Mouse (Mus musculus) cerebellum, postnatal 14 days (tissue): Measurements from ENCODE around the gene Comt.

Source experiments
- DNase-seq, 2 experiments: peaks; one replicate each; pipeline ENCODE4 v3.0.0; 2021; ENCODE audit warnings: mixed read lengths in 2 of 2

Gene Comt

GRCm38 (mm10) chr16:18426802-18427280, at the start of gene Comt:
Gene Comt (minus strand): TSS chr16:18426852.
- DNase-seq: no peak

GRCm38 (mm10) chr16:18474021-18474420, 47.4 kb upstream of the Comt start:
- DNase-seq: no peak

- no peak for DNase-seq
Measured at GRCm38 (mm10) chr16:18472976-18473375, 46.3 kb upstream of the Comt start.

GRCm38 (mm10) chr16:18472416-18472815, 45.8 kb upstream of the Comt start:
- no peak for DNase-seq

- no peak for DNase-seq
Measured at GRCm38 (mm10) chr16:18471976-18472375, 45.3 kb upstream of the Comt start.

- no peak for DNase-seq
Measured at GRCm38 (mm10) chr16:18471381-18471955, 44.8 kb upstream of the Comt start.

- no peak for DNase-seq
Measured at GRCm38 (mm10) chr16:18470829-18471228, 44.2 kb upstream of the Comt start.

GRCm38 (mm10) chr16:18464271-18464670, 37.6 kb upstream of the Comt start:
- DNase-seq: no peak

GRCm38 (mm10) chr16:18462598-18462997, 35.9 kb upstream of the Comt start:
- no peak for DNase-seq

- no peak for DNase-seq
Measured at GRCm38 (mm10) chr16:18462031-18462430, 35.4 kb upstream of the Comt start.

GRCm38 (mm10) chr16:18460826-18461225, 34.2 kb upstream of the Comt start:
- no peak for DNase-seq

- DNase-seq: no peak
Measured at GRCm38 (mm10) chr16:18459955-18460370, 33.3 kb upstream of the Comt start.

- DNase-seq: no peak
Measured at GRCm38 (mm10) chr16:18459335-18459954, 32.8 kb upstream of the Comt start.

GRCm38 (mm10) chr16:18458661-18459060, 32.0 kb upstream of the Comt start:
- no peak for DNase-seq

GRCm38 (mm10) chr16:18455407-18455806, 28.8 kb upstream of the Comt start:
- DNase-seq: no peak

GRCm38 (mm10) chr16:18453846-18454245, 27.2 kb upstream of the Comt start:
- no peak for DNase-seq

GRCm38 (mm10) chr16:18452361-18452862, 25.8 kb upstream of the Comt start:
- DNase-seq: no peak

GRCm38 (mm10) chr16:18451486-18452181, 25.0 kb upstream of the Comt start:
- DNase-seq: peak; percentile 62 to 64

GRCm38 (mm10) chr16:18449005-18449404, 22.4 kb upstream of the Comt start:
- no peak for DNase-seq

- DNase-seq: no peak
Measured at GRCm38 (mm10) chr16:18448104-18448503, 21.5 kb upstream of the Comt start.

GRCm38 (mm10) chr16:18447243-18447642, 20.6 kb upstream of the Comt start:
- no peak for DNase-seq

- DNase-seq: peak; percentile 99 to 100
Measured at GRCm38 (mm10) chr16:18443385-18443841, 16.8 kb upstream of the Comt start.

- no peak for DNase-seq
Measured at GRCm38 (mm10) chr16:18436128-18436527, 9.5 kb upstream of the Comt start.
